Mouse (Mus musculus) lung, postnatal 4 days (tissue): ENCODE data around the gene Robo3.
A peak's percentile ranks its signal among the peaks of the same experiment; 100 is the strongest.

Source experiments
- DNase-seq, 2 experiments: peaks; one replicate each; pipeline ENCODE4 v3.0.0; 2021

Robo3 gene

DNA sequence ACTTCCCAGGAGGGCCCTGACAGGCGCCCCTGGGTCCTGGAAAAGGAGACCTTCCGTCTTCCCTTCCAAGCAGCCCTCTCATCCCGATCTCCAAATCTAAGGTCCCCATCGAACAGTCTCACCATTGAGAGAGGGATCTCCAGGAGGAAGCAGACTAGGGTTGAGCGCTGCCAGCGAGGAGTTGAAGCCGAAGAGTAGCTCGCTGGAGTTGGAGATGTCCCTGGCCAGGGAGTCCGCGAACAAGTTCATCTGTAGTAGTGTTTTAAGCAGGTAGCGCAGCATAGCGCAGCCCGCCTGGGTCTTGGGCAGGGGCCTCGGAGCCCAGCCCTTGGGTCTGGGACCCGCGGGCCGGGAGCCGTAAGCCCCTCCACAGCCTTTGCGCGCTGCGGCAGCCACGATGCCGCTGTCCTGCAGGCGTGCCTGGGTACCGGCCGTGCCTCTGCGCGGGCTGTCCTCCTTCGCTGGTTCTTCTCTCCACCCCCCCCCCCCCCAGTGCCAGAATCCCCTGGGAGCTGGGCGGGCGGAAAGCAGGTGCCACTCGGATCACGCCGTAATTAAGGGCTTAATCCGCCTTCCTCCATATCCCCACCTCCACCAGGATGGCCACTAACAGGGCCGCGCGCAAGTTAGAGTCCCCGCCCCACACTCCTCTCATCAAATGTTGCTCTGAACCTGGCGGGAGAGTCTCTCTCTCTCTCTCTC, at the start of gene Robo3:
Gene Robo3, minus strand, starts transcription at position 527 of the 702 bp plus-strand sequence.
- peak in 1 of 2 experiments; percentile 21 for DNase-seq

DNA sequence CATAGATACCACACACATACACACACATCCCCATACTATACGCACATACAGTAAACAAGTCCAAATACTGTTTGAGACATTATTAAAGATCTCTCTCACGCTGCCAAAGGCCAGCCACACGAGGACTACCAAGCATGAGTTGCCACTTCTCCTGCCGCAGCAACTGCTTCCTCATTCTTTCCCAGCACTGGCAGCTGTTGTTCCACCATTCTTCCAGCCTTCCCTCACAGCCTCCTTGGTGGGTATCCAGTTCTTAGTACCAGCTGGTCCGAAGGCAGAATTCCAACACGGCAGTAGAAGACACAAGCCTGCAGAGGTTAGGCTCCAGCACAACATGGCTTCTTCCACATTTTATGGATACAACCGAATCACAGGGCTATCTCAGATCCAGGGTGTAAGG, 41.9 kb upstream of the Robo3 start:
- peak in 1 of 2 experiments; percentile 34 for DNase-seq

- no peak for DNase-seq
These were observed 40.6 kb upstream of the Robo3 start for GRCm38 (mm10) chr9:37473611-37474125.

- peak in 1 of 2 experiments; percentile 63 for DNase-seq
These were observed 29.7 kb upstream of the Robo3 start for GRCm38 (mm10) chr9:37462764-37463163.

- DNase-seq = no peak
These were observed 28.5 kb upstream of the Robo3 start for GRCm38 (mm10) chr9:37461571-37461970.

GRCm38 (mm10) chr9:37460961-37461340, 27.9 kb upstream of the Robo3 start:
- no peak for DNase-seq

DNA sequence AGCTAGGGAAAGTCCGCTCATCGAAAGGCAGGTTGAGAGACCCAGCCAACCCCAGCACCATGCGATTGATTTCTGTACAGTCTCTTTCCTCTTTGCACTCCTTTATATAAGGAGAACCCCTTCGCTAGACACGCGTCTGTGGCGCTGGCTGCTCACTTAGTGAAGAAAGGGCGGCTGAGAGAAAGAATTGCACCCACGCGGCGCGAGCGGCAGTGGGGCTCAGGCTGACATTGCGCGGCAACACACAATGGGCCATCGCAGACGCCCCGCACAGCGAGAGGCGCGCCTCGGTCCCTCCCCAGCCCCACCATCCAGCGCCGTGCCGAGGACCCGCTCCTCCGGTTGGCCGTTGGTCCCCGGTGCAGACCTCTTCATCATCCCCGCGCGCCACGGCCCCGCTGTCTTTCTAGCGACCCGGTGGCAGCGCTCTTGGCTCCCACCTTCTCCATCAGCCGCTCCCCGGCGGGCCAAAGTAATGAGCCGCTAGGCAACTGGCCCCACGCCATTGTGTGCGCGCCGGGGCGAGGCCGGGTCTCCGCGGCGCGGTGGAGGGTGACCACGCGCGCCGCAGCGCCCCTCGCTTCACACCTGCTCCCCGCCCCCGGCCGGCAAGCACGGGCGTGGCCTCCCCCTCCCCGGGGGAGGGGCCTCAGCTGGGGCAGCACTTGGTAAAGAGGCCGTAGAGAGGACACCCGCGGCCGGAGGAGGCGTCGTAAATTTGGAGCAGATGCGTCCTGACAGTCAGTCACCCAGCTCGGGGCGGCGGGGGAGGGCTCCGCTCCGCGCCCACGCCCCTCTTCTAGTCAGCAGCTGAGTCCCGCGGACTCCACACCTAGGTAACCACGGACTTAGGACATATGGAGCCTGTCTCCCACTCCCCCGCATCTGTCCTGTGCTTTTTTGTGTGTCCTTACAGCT, 27.3 kb upstream of the Robo3 start:
- DNase-seq = peak; percentile 25 to 46

- DNase-seq = no peak
These were observed 26.6 kb upstream of the Robo3 start for GRCm38 (mm10) chr9:37459665-37460042.

GRCm38 (mm10) chr9:37457151-37457550, 24.1 kb upstream of the Robo3 start:
- DNase-seq = no peak

GRCm38 (mm10) chr9:37456481-37456910, 23.4 kb upstream of the Robo3 start:
- peak in 1 of 2 experiments; percentile 45 for DNase-seq

GRCm38 (mm10) chr9:37455868-37456267, 22.8 kb upstream of the Robo3 start:
- no peak for DNase-seq

DNA sequence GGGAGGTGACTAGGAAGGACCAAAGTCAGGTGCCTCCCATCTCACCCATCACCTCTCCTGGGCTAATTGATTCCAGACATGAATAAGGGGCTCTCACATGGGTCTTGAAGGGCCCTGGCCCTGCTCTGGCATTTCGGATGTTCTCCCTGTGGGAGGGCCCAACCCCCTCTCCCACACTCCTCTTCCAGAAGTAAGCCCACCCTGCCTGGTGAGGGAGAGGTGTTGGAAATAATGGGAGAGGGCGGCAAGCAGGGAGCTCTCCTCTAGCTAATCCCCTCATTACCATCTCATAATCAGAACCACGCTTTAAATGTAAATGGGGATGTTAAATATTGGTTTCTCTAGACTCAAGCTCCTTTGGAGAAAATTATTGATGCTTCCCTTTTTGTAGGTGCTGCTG, 21.9 kb upstream of the Robo3 start:
- DNase-seq = no peak

GRCm38 (mm10) chr9:37454011-37454492, 21.0 kb upstream of the Robo3 start:
- no peak for DNase-seq

GRCm38 (mm10) chr9:37453328-37453727, 20.3 kb upstream of the Robo3 start:
- DNase-seq = no peak

DNA sequence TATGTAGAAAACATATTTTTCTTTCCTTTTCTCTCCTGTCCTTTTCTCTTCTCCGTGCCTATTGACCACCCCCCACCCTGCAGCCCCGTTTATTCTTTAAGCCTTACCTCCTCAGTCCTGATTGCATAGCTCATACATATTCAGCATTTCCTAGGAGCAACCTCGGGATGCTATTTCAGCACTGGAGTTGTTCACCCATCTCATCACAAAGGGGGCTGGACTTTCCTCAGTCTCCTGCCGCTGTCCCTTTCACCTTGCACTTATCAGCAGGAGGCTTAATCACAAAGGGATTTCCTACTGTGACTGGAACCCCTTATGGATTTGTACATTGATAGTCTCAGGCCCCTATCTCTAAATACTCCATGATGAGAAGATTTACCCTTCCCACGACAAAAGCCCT, 19.4 kb upstream of the Robo3 start:
- no peak for DNase-seq

DNA sequence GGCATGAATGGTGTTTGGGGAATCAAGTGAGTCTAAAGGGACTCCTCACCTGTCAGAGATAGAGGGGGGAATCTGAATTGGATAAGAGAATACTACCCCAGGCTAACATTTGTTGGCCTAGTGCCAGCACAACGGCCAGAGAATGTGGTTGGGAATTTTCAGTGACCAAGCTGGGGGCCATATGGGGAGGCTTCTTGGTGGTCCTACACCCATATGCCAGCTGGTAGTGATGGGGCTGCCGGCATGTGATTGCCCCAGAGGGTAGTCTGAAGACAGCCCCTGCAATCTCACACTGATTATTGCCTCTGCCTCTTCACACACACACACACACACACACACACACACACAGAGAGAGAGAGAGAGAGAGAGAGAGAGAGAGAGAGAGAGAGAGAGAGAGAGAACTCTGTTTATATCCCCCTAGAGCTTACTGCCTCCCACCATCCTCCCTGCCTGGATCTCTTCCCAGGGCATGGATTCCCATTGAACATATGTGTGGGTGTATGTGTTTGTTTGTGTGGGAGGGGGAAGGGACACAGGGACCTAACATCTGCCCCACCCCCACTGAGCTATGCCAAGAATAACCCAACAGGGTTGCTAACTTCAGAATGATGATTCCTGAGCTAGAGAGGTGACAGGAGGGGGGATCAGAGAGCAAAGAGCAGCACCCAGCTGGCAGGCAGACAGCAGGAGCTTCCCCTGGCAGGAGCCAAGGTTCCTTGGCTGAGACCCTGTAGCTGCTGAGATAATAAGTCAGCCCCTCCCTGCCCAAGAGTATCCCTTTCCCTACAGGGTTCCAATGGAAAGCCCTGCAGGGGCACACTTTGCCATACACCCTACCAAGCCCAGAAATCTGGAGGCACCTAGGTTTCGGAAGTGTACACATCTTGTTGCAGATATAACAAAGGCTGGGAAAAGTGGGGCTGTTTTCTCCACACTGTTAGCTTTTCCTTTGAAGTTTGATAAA, 5.0 kb upstream of the Robo3 start:
- DNase-seq = peak in 1 of 2 experiments; percentile 22

DNA sequence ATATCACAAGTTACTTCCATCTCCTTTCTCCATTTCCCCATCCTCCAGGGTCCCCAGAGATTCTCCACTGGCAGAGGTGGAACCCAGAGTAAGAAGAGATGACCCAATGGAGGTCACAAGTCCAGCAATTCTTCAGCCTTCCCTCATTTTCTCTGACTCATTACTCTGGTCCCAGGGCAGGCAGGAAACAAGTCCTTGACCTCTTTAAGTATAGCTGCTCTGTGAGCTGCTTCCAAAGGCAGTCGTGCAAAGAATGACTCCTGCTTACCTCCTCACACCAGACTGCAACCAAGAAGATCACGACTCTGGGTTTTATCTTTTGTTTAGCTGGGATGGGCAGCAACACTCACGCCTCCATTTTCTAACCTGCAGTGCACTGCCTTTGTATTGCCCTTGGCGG, 2.6 kb upstream of the Robo3 start:
- DNase-seq = no peak

- DNase-seq = no peak
These were observed 1.9 kb upstream of the Robo3 start for GRCm38 (mm10) chr9:37434932-37435331.

- DNase-seq = peak in 1 of 2 experiments; percentile 32
These were observed 946 bp upstream of the Robo3 start for GRCm38 (mm10) chr9:37433823-37434560.

GRCm38 (mm10) chr9:37432026-37432666, 900 bp downstream of the Robo3 start:
- DNase-seq = peak; percentile 62 to 70

GRCm38 (mm10) chr9:37430582-37430981, 2.5 kb downstream of the Robo3 start:
- DNase-seq = peak; percentile 82 to 87
